Mouse (Mus musculus) midbrain, embryonic 12.5 days (tissue): ENCODE data around the gene Hs6st3. TPM values are rescaled to one million over a fixed set of nuclear protein-coding genes. Genes with fewer than 3 reads are reported as not detected.

ENCODE experiments used
- ATAC-seq: fragments of 200-750 bp; cut with Nextera tagmentation; 2 replicates; pipeline ENCODE4 v1.8.0; 2017; ENCODE audit warnings: low read depth, moderate TSS enrichment, moderate library complexity; ENCODE audit not compliant: low FRiP score
- H3K27ac ChIP-seq: fragments of 300-500 bp; sonication (generic); replicated peaks from 2 replicates; pipeline ENCODE4 v1.5.1; 2016; ENCODE audit warnings: mild to moderate bottlenecking
- H3K27me3 ChIP-seq: fragments of 300-500 bp; sonication (generic); 2 replicates; pipeline ENCODE4 v1.6.1; 2016; ENCODE audit warnings: mild to moderate bottlenecking
- H3K36me3 ChIP-seq: fragments of 300-500 bp; sonication (generic); 2 replicates; pipeline ENCODE4 v1.6.1; 2016
- H3K4me1 ChIP-seq: fragments of 300-500 bp; sonication (generic); 2 replicates; pipeline ENCODE4 v1.6.1; 2016
- H3K4me2 ChIP-seq: fragments of 300-500 bp; sonication (generic); replicated peaks from 2 replicates; pipeline ENCODE4 v1.6.1; 2016; ENCODE audit warnings: mild to moderate bottlenecking, moderate library complexity
- H3K4me3 ChIP-seq: fragments of 300-500 bp; sonication (generic); 2 replicates; pipeline ENCODE4 v1.5.1; 2016; ENCODE audit warnings: mild to moderate bottlenecking
- H3K9ac ChIP-seq: fragments of 300-500 bp; sonication (generic); replicated peaks from 2 replicates; pipeline ENCODE4 v1.6.1; 2016; ENCODE audit warnings: mild to moderate bottlenecking, moderate library complexity
- H3K9me3 ChIP-seq: fragments of 300-500 bp; sonication (generic); 2 replicates; pipeline ENCODE4 v1.6.1; 2016; ENCODE audit warnings: mild to moderate bottlenecking
- WGBS: fragments of 180-500 bp; shearing (Covaris S2); methylation state at CpG from one replicate; pipeline ENCODE4 v1.1.7; 2016; 5-methylcytosine and 5-hydroxymethylcytosine counted together
- polyA plus RNA-seq: library from polyadenylated mRNA; unstranded; fragments of >200 nt; fragmentation: Nextera tagmentation; extraction: Ambion mirVana; gene quantifications from 2 replicates; pipeline ENCODE4 v1.2.1, GENCODE M21; 2016

Gene Hs6st3
- polyA plus RNA-seq, 1 experiment from 2014 or later = 0.88 TPM

DNA sequence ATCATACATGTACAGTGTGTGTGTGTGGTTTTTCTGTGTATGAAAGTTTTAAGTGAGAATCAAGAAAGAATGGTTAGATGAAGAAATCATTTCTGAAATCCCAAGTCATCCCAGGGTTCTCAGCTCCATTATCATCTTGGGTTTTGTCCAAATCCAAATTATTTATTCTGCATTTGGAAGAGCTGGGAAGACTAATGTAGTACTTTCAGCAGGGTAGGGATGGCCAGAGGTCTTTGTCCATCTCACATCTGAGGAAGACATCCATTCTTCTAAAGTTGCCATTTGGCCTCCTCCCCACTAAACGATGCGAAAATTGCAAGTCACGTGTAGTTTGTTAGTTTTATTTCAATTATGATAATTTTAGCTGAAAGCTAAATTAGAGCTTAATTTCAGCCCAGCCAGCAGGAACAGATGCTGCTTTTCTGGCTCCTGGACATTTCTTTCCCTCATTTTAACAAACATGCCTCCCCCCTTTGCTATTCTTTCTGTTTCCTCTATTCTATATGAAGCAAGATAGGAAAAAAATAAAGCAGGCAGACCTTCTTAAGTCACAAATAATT is 229.8 kb downstream of the Hs6st3 start:
- ATAC-seq = no peak
- Histone ChIP-seq H3K27ac (no peak overlapping the region), H3K9me3 (no peaks in the 10 kb centered on the region), H3K4me1 (peaks cover 5% of the 10 kb centered on the region; the same call in 1 of the 2 replicates), H3K9ac (no peak overlapping the region), H3K27me3 (no peaks in the 10 kb centered on the region), H3K4me3 (no peak overlapping the region), H3K4me2 (no peak overlapping the region), H3K36me3 (no peaks in the 10 kb centered on the region)
- WGBS = 76% methylated on average over 3 of the region's 3 CpGs

GRCm38 (mm10) chr14:119369274-119369673 is 231.1 kb downstream of the Hs6st3 start:
- ATAC-seq = 0 out of 2 replicates have a peak, but pooled peaks have one; percentile 54
- no peaks in the 10 kb centered on the region for H3K9me3 ChIP-seq
- no peak overlapping the region for H3K27ac ChIP-seq
- H3K9ac ChIP-seq = no peak overlapping the region
- H3K4me2 ChIP-seq = peak overlapping the region; percentile 13; the same call in 1 of the 2 replicates
- no peak overlapping the region for H3K4me3 ChIP-seq
- no peaks in the 10 kb centered on the region for H3K36me3 ChIP-seq
- no peaks in the 10 kb centered on the region for H3K27me3 ChIP-seq
- 57% methylated on average over 8 of the region's 8 CpGs for WGBS
- H3K4me1 ChIP-seq = peaks cover 5% of the 10 kb centered on the region; the same call in 1 of the 2 replicates

DNA sequence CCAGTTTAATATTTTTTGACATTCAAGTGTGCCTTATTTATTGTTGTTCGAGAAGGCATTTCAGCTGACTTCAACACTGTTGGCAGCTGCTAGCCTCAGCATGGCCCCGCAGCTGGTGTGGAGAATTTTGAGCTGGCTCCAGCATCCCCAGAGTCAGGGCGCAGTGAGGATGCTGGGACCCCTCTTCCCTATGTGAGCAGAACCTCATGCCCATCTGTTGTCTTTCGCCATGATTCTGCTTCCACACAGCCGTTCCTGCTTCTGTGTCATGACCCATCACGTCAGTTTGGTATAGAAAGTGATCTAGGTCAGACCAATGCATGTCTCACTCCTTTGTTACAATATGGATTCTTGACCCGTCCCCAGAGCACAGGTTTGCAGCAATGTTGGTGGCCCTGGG is 231.9 kb downstream of the Hs6st3 start:
- peak; percentile 63; the same call in 1 of the 2 replicates for ATAC-seq
- Histone ChIP-seq H3K4me3 (no peak overlapping the region), H3K9me3 (no peaks in the 10 kb centered on the region), H3K36me3 (no peaks in the 10 kb centered on the region), H3K27me3 (no peaks in the 10 kb centered on the region), H3K9ac (no peak overlapping the region), H3K27ac (no peak overlapping the region), H3K4me1 (peaks cover 5% of the 10 kb centered on the region; the same call in 1 of the 2 replicates), H3K4me2 (no peak overlapping the region)
- 73% methylated on average over 7 of the region's 7 CpGs for WGBS

DNA sequence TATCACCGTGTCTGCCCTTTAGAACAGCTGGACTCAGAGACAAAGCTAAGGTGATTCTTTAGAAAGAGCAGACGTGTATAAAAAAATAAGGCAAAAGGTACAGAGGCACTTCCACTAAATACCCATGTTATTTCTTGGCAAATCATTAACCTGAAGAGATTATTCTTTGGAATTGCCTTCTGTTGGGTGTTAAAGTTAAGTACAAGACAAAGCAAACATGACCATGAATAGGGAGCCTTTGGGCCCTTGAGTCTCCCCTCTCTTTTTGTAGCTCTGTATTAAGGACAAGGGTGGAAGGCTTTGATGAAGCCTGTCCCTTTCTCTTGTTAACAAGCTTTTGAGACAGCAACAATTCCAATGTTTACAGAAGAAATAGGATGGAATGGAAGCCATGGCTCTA is 241.2 kb downstream of the Hs6st3 start:
- Histone ChIP-seq H3K4me1 (no peaks in the 10 kb centered on the region), H3K9ac (no peak overlapping the region), H3K9me3 (no peaks in the 10 kb centered on the region), H3K4me2 (no peak overlapping the region), H3K27me3 (no peaks in the 10 kb centered on the region), H3K27ac (no peak overlapping the region), H3K4me3 (no peak overlapping the region), H3K36me3 (no peaks in the 10 kb centered on the region)
- WGBS = 77% methylated on average over 2 of the region's 2 CpGs
- no peak for ATAC-seq

- 94% methylated on average over 10 of the region's 10 CpGs for WGBS
- Histone ChIP-seq H3K9me3 (no peaks in the 10 kb centered on the region), H3K27me3 (no peaks in the 10 kb centered on the region), H3K27ac (no peak overlapping the region), H3K36me3 (no peaks in the 10 kb centered on the region), H3K4me1 (no peaks in the 10 kb centered on the region), H3K4me3 (no peak overlapping the region), H3K9ac (no peak overlapping the region), H3K4me2 (no peak overlapping the region)
- ATAC-seq = no peak
Observed at GRCm38 (mm10) chr14:119401618-119402017, 263.5 kb downstream of the Hs6st3 start.

GRCm38 (mm10) chr14:119409334-119410050 is 271.4 kb downstream of the Hs6st3 start:
- no peak for ATAC-seq

DNA sequence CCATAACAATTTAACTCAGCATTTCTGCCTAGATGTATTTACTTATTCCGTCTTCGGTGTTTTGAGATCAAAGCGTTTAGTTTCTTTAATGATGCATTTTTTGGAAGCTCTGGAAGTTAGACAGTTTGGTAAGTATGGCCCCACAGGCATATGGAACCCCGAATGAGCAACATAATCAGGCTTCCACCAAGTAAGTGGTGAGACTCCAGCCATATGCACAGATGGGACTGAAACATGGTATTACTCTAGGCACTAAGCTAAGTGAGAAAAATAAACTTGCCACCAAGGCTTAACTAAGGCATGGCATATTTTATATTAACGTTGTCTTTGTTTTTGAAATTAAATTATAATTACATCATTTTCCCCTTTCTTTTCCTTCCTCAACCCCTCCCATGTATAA is 284.8 kb downstream of the Hs6st3 start:
- no peak overlapping the region for H3K4me3 ChIP-seq
- no peak overlapping the region for H3K4me2 ChIP-seq
- H3K9me3 ChIP-seq = no peaks in the 10 kb centered on the region
- H3K27me3 ChIP-seq = no peaks in the 10 kb centered on the region
- no peaks in the 10 kb centered on the region for H3K36me3 ChIP-seq
- 91% methylated on average over 5 of the region's 5 CpGs for WGBS
- H3K4me1 ChIP-seq = no peaks in the 10 kb centered on the region
- ATAC-seq = no peak
- H3K9ac ChIP-seq = no peak overlapping the region
- no peak overlapping the region for H3K27ac ChIP-seq

More at GRCm38 (mm10) chr14:119409334-119410050, 271.4 kb downstream of the Hs6st3 start:
- Histone ChIP-seq H3K4me1 (no peaks in the 10 kb centered on the region), H3K36me3 (no peaks in the 10 kb centered on the region), H3K4me3 (no peak overlapping the region), H3K4me2 (no peak overlapping the region), H3K27ac (no peak overlapping the region), H3K27me3 (no peaks in the 10 kb centered on the region), H3K9me3 (no peaks in the 10 kb centered on the region), H3K9ac (no peak overlapping the region)
- 74% methylated on average over 11 of the region's 11 CpGs for WGBS

- no peak overlapping the region for H3K9ac ChIP-seq
- no peak overlapping the region for H3K4me3 ChIP-seq
- no peak overlapping the region for H3K4me2 ChIP-seq
- 6% methylated on average over 4 of the region's 4 CpGs for WGBS
- no peaks in the 10 kb centered on the region for H3K27me3 ChIP-seq
- peaks cover 9% of the 10 kb centered on the region for H3K4me1 ChIP-seq
- no peak overlapping the region for H3K27ac ChIP-seq
- no peaks in the 10 kb centered on the region for H3K36me3 ChIP-seq
- no peaks in the 10 kb centered on the region for H3K9me3 ChIP-seq
- ATAC-seq = peak; percentile 54
Observed at GRCm38 (mm10) chr14:119450471-119450870, 312.3 kb downstream of the Hs6st3 start.

DNA sequence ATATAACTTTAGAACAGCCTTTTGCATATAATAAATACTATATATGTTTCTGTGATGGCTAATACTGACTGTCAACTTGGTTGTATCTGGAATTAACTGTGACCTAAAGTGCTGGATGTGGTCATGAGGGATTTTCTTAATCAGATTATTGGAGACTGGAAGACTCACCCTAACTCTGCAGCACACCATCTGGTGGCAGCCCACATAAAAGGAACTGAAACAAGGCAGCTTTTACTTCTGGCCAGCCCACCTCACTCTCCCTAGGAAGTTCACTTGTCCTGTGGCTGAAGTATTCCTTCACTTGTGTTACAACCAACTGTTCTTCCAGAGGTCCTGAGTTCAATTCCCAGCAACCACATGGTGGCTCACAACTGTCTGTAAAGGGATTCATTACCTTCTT is 313.5 kb downstream of the Hs6st3 start:
- no peaks in the 10 kb centered on the region for H3K9me3 ChIP-seq
- no peak; the same call in 1 of the 2 replicates for ATAC-seq
- H3K9ac ChIP-seq = no peak overlapping the region
- H3K27me3 ChIP-seq = no peaks in the 10 kb centered on the region
- H3K36me3 ChIP-seq = no peaks in the 10 kb centered on the region
- no peak overlapping the region for H3K27ac ChIP-seq
- H3K4me2 ChIP-seq = no peak overlapping the region
- H3K4me3 ChIP-seq = no peak overlapping the region
- peaks cover 9% of the 10 kb centered on the region for H3K4me1 ChIP-seq

GRCm38 (mm10) chr14:119452382-119452781 is 314.2 kb downstream of the Hs6st3 start:
- H3K4me2 ChIP-seq = no peak overlapping the region
- H3K9ac ChIP-seq = no peak overlapping the region
- ATAC-seq = no peak
- peaks cover 9% of the 10 kb centered on the region for H3K4me1 ChIP-seq
- no peak overlapping the region for H3K27ac ChIP-seq
- H3K4me3 ChIP-seq = no peak overlapping the region
- no peaks in the 10 kb centered on the region for H3K9me3 ChIP-seq
- no peaks in the 10 kb centered on the region for H3K27me3 ChIP-seq
- H3K36me3 ChIP-seq = no peaks in the 10 kb centered on the region

DNA sequence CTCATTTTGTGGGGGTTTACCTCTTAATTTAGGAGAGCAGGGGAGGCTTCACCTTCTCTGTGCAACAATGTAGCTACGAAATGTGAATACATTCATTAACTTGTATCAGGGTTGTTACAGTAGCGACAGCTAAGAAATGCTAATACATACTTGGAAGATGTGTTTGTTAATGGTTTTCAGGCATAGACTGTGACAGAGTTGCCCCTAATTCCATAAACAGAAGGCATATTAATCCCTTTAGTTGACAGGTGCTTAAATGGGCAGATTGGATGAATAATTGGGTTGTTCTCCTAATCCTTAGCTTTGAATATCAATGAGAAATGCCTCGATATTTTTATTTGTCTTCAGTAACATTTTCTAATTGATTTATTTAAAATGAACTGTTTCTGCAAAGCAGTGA is 314.7 kb downstream of the Hs6st3 start:
- no peak overlapping the region for H3K4me2 ChIP-seq
- no peak overlapping the region for H3K4me3 ChIP-seq
- H3K9me3 ChIP-seq = no peaks in the 10 kb centered on the region
- no peaks in the 10 kb centered on the region for H3K36me3 ChIP-seq
- ATAC-seq = no peak
- H3K27me3 ChIP-seq = no peaks in the 10 kb centered on the region
- H3K27ac ChIP-seq = no peak overlapping the region
- peaks cover 9% of the 10 kb centered on the region for H3K4me1 ChIP-seq
- no peak overlapping the region for H3K9ac ChIP-seq
- WGBS = 62% methylated on average over 3 of the region's 3 CpGs

DNA sequence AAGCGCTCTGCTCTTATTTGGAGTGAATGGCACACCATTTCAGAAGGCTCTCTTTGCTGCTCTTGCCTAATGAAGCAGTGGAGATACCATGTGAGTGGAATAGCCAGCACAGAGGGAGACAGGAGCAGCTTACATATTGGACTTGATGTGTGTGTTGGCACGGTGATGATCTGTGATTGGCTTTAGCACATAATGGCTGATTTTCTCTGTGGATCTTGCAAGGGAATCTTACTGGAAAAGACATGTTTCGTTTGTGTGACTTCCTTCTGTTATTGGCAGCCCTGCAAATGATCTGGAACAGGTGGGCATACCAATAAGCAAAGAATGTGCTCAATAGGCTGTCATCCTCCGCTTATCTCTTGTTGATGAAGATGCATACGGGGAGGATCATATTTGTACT is 326.2 kb downstream of the Hs6st3 start:
- Histone ChIP-seq H3K4me3 (no peak overlapping the region), H3K4me2 (no peak overlapping the region), H3K4me1 (no peaks in the 10 kb centered on the region), H3K9ac (no peak overlapping the region), H3K27me3 (no peaks in the 10 kb centered on the region), H3K9me3 (no peaks in the 10 kb centered on the region), H3K36me3 (no peaks in the 10 kb centered on the region), H3K27ac (no peak overlapping the region)
- no peak for ATAC-seq
- WGBS = 76% methylated on average over 5 of the region's 5 CpGs
